Mouse (Mus musculus): ENCODE measurements around the gene Klhl5. TPM values are rescaled to one million over a fixed set of nuclear protein-coding genes. Genes with fewer than 3 reads are reported as not detected.

The Klhl5 gene
- 3.7 and 4.4 TPM in 2 replicates for polyA plus RNA-seq (2012; rRNA removed)
- 3.6 and 4.2 TPM in 2 replicates for polyA plus RNA-seq (2014; fragmentation: Nextera tagmentation; extraction: Ambion mirVana)

GRCm38 (mm10) chr5:65106876-65107772 is at the start of gene Klhl5:
Gene Klhl5, plus strand, starts transcription at chr5:65107539.
- DNase-seq (ENCODE audit: low read depth in 3 of 3, low spot score in 3 of 3): peak; percentile 45 to 55 (median 46)
- H3K9ac ChIP-seq (replicated peaks): peak within 1 kb of the TSS; percentile 66
- H3K9me3 ChIP-seq (ENCODE audit: control insufficient read depth, low read length): no peaks in the 10 kb centered on the region
- peaks cover 0 to 15% of the 10 kb centered on the region in 2 experiments; a peak in 3 of 4 replicates for H3K4me1 ChIP-seq (replicated peaks; ENCODE audit: control insufficient read depth in 2 of 2, insufficient read depth in 2 of 2, low read length in 1 of 2)
- H3K36me3 ChIP-seq (replicated peaks; ENCODE audit: control insufficient read depth, insufficient read depth, low read depth): no peaks in the 10 kb centered on the region
- WGBS (ENCODE audit: insufficient replicate concordance): 3% methylated on average over 48 of the region's 56 CpGs
- H3K27me3 ChIP-seq (ENCODE audit: control insufficient read depth, insufficient read depth, low read length): no peaks in the 10 kb centered on the region
- TF ChIP-seq EP300 (IDR thresholded peaks at IDR 0.05; ENCODE audit: low read depth) (no peak), CTCF (IDR thresholded peaks at IDR 0.05; ENCODE audit: low read depth) (no peak)
- no peak within 1 kb of the TSS for H3K27ac ChIP-seq
- peak; percentile 85 for ATAC-seq (ENCODE audit: insufficient read depth)
- H3K4me2 ChIP-seq (ENCODE audit: low read depth): peak within 1 kb of the TSS; percentile 77
- H3K4me3 ChIP-seq (ENCODE audit: insufficient read depth in 1 of 2, low read depth in 2 of 2, low read length in 2 of 2): peak within 1 kb of the TSS; percentile 70 to 84

GRCm38 (mm10) chr5:65057596-65057995 is 49.7 kb upstream of the Klhl5 start:
- Histone ChIP-seq H3K9ac (replicated peaks) (no peak overlapping the region), H3K4me1 (replicated peaks; ENCODE audit: control insufficient read depth in 2 of 2, insufficient read depth in 2 of 2, low read length in 1 of 2) (no peaks in the 10 kb centered on the region), H3K27me3 (ENCODE audit: control insufficient read depth, insufficient read depth, low read length) (no peaks in the 10 kb centered on the region), H3K4me2 (ENCODE audit: low read depth) (no peak overlapping the region), H3K36me3 (replicated peaks; ENCODE audit: control insufficient read depth, insufficient read depth, low read depth) (no peaks in the 10 kb centered on the region), H3K27ac (no peak overlapping the region), H3K9me3 (ENCODE audit: control insufficient read depth, low read length) (no peaks in the 10 kb centered on the region), H3K4me3 (ENCODE audit: insufficient read depth in 1 of 2, low read depth in 2 of 2, low read length in 2 of 2) (no peak overlapping the region)
- ATAC-seq (ENCODE audit: insufficient read depth) (no peak), DNase-seq (ENCODE audit: low read depth in 3 of 3, low spot score in 3 of 3) (no peak)
- TF ChIP-seq CTCF (IDR thresholded peaks at IDR 0.05; ENCODE audit: low read depth) (no peak), EP300 (IDR thresholded peaks at IDR 0.05; ENCODE audit: low read depth) (no peak)
- WGBS (ENCODE audit: insufficient replicate concordance): 80% methylated on average over 6 of the region's 6 CpGs

GRCm38 (mm10) chr5:65059806-65060205 is 47.5 kb upstream of the Klhl5 start:
- TF ChIP-seq CTCF (IDR thresholded peaks at IDR 0.05; ENCODE audit: low read depth): no peak
- TF ChIP-seq EP300 (IDR thresholded peaks at IDR 0.05; ENCODE audit: low read depth): no peak
- Histone ChIP-seq H3K9ac (replicated peaks) (no peak overlapping the region), H3K4me3 (ENCODE audit: insufficient read depth in 1 of 2, low read depth in 2 of 2, low read length in 2 of 2) (no peak overlapping the region), H3K36me3 (replicated peaks; ENCODE audit: control insufficient read depth, insufficient read depth, low read depth) (no peaks in the 10 kb centered on the region), H3K4me1 (replicated peaks; ENCODE audit: control insufficient read depth in 2 of 2, insufficient read depth in 2 of 2, low read length in 1 of 2) (no peaks in the 10 kb centered on the region), H3K27me3 (ENCODE audit: control insufficient read depth, insufficient read depth, low read length) (no peaks in the 10 kb centered on the region), H3K9me3 (ENCODE audit: control insufficient read depth, low read length) (no peaks in the 10 kb centered on the region), H3K27ac (no peak overlapping the region), H3K4me2 (ENCODE audit: low read depth) (no peak overlapping the region)
- WGBS (ENCODE audit: insufficient replicate concordance): 67% methylated on average over 2 of the region's 2 CpGs
- ATAC-seq (ENCODE audit: insufficient read depth): no peak
- no peak for DNase-seq (ENCODE audit: low read depth in 3 of 3, low spot score in 3 of 3)

GRCm38 (mm10) chr5:65062236-65062635 is 45.1 kb upstream of the Klhl5 start:
- no peak for TF ChIP-seq EP300 (IDR thresholded peaks at IDR 0.05; ENCODE audit: low read depth)
- TF ChIP-seq CTCF (IDR thresholded peaks at IDR 0.05; ENCODE audit: low read depth): no peak
- Histone ChIP-seq H3K36me3 (replicated peaks; ENCODE audit: control insufficient read depth, insufficient read depth, low read depth) (no peaks in the 10 kb centered on the region), H3K9me3 (ENCODE audit: control insufficient read depth, low read length) (no peaks in the 10 kb centered on the region), H3K4me1 (replicated peaks; ENCODE audit: control insufficient read depth in 2 of 2, insufficient read depth in 2 of 2, low read length in 1 of 2) (no peaks in the 10 kb centered on the region), H3K27me3 (ENCODE audit: control insufficient read depth, insufficient read depth, low read length) (no peaks in the 10 kb centered on the region), H3K4me2 (ENCODE audit: low read depth) (no peak overlapping the region), H3K9ac (replicated peaks) (no peak overlapping the region), H3K4me3 (ENCODE audit: insufficient read depth in 1 of 2, low read depth in 2 of 2, low read length in 2 of 2) (no peak overlapping the region), H3K27ac (no peak overlapping the region)
- 66% methylated on average over 4 of the region's 4 CpGs for WGBS (ENCODE audit: insufficient replicate concordance)
- DNase-seq (ENCODE audit: low read depth in 3 of 3, low spot score in 3 of 3): no peak
- ATAC-seq (ENCODE audit: insufficient read depth): no peak

GRCm38 (mm10) chr5:65063266-65063665 is 44.1 kb upstream of the Klhl5 start:
- no peaks in the 10 kb centered on the region for H3K27me3 ChIP-seq (ENCODE audit: control insufficient read depth, insufficient read depth, low read length)
- no peak overlapping the region for H3K9ac ChIP-seq (replicated peaks)
- no peak for TF ChIP-seq EP300 (IDR thresholded peaks at IDR 0.05; ENCODE audit: low read depth)
- TF ChIP-seq CTCF (IDR thresholded peaks at IDR 0.05; ENCODE audit: low read depth): no peak
- H3K4me2 ChIP-seq (ENCODE audit: low read depth): no peak overlapping the region
- H3K4me1 ChIP-seq (replicated peaks; ENCODE audit: control insufficient read depth in 2 of 2, insufficient read depth in 2 of 2, low read length in 1 of 2): no peaks in the 10 kb centered on the region
- DNase-seq (ENCODE audit: low read depth in 3 of 3, low spot score in 3 of 3): no peak
- WGBS (ENCODE audit: insufficient replicate concordance): 60% methylated on average over 2 of the region's 2 CpGs
- H3K36me3 ChIP-seq (replicated peaks; ENCODE audit: control insufficient read depth, insufficient read depth, low read depth): no peaks in the 10 kb centered on the region
- no peak overlapping the region for H3K4me3 ChIP-seq (ENCODE audit: insufficient read depth in 1 of 2, low read depth in 2 of 2, low read length in 2 of 2)
- ATAC-seq (ENCODE audit: insufficient read depth): no peak
- no peaks in the 10 kb centered on the region for H3K9me3 ChIP-seq (ENCODE audit: control insufficient read depth, low read length)
- no peak overlapping the region for H3K27ac ChIP-seq
